Mouse (Mus musculus) MEL (cell line): Measurements from ENCODE around the gene Zfp384. TPM values are rescaled to one million over a fixed set of nuclear protein-coding genes. Genes with fewer than 3 reads are reported as not detected.

ENCODE experiments used
- DNase-seq: peaks from one replicate; pipeline ENCODE4 v3.0.0; 2011; ENCODE audit warnings: low read depth, low spot score
- H3K27ac ChIP-seq: 2 replicates; pipeline ENCODE4 v1.5.1; 2012; ENCODE audit warnings: low read depth, mild to moderate bottlenecking, control low read depth, low read length, moderate library complexity; ENCODE audit not compliant: control insufficient read depth
- H3K27me3 ChIP-seq, 2 experiments: fragments of 150-350 bp in 1 of 2; sonication (generic) in 1 of 2; 2 replicates each; pipeline ENCODE4 v1.6.1; 2012; ENCODE audit warnings: low read length in 2 of 2, mild to moderate bottlenecking in 2 of 2, improper control_type of control experiment in 1 of 2, moderate library complexity in 1 of 2; ENCODE audit not compliant: insufficient read depth in 2 of 2, control insufficient read depth in 1 of 2
- H3K36me3 ChIP-seq, 2 experiments: 2 replicates each; pipeline ENCODE4 v1.6.1; 2012 to 2014; ENCODE audit warnings: low read length in 2 of 2, improper control_type of control experiment in 1 of 2, inconsistent platforms in 1 of 2, mild to moderate bottlenecking in 1 of 2; ENCODE audit not compliant: insufficient read depth in 2 of 2, control insufficient read depth in 1 of 2
- H3K4me1 ChIP-seq, 2 experiments: fragments of 150-350 bp in 1 of 2; sonication (generic) in 1 of 2; 2 replicates each; pipeline ENCODE4 v1.6.1; 2012; ENCODE audit warnings: low read length in 2 of 2, improper control_type of control experiment in 1 of 2, mild to moderate bottlenecking in 1 of 2; ENCODE audit not compliant: insufficient read depth in 2 of 2, control insufficient read depth in 1 of 2
- H3K4me3 ChIP-seq, 2 experiments: fragments of 150-350 bp in 1 of 2; sonication (generic) in 1 of 2; 2 replicates each; pipeline ENCODE4 v1.5.1; 2012; ENCODE audit warnings: low read depth in 2 of 2, low read length in 2 of 2, mild to moderate bottlenecking in 2 of 2, moderate library complexity in 2 of 2, control low read depth in 1 of 2, improper control_type of control experiment in 1 of 2; ENCODE audit not compliant: control insufficient read depth in 1 of 2, insufficient read depth in 1 of 2
- H3K79me2 ChIP-seq: 2 replicates; pipeline ENCODE4 v1.6.1; 2012; ENCODE audit warnings: mild to moderate bottlenecking, low read length, moderate library complexity; ENCODE audit not compliant: control insufficient read depth, poor library complexity, insufficient read depth
- H3K9ac ChIP-seq: 2 replicates; pipeline ENCODE4 v1.6.1; 2012; ENCODE audit warnings: low read depth, mild to moderate bottlenecking, control low read depth, low read length, moderate library complexity; ENCODE audit not compliant: control insufficient read depth, poor library complexity, severe bottlenecking
- H3K9me3 ChIP-seq: fragments of 150-350 bp; sonication (generic); replicated peaks from 2 replicates; pipeline ENCODE4 v1.6.1; 2012; ENCODE audit warnings: mild to moderate bottlenecking, low read length, improper control_type of control experiment, moderate library complexity; ENCODE audit not compliant: insufficient read depth
- BHLHE40 ChIP-seq: IDR thresholded peaks from 2 replicates; pipeline ENCODE4 v1.6.1; 2012; ENCODE audit warnings: low read depth, mild to moderate bottlenecking, inconsistent platforms, low read length, improper control_type of control experiment, borderline replicate concordance
- CHD1 ChIP-seq: IDR thresholded peaks from 2 replicates; pipeline ENCODE4 v1.6.1; 2012; ENCODE audit warnings: low read depth, mild to moderate bottlenecking, inconsistent platforms, low read length, improper control_type of control experiment
- CTCF ChIP-seq, 3 experiments: IDR thresholded peaks in 2 of 3; conservative IDR thresholded peaks in 1 of 3; 2 replicates each; pipeline ENCODE4 v1.5.1; 2011 to 2012; ENCODE audit warnings: low read length in 3 of 3, low read depth in 2 of 3, mild to moderate bottlenecking in 2 of 3, improper control_type of control experiment in 1 of 3, inconsistent platforms in 1 of 3, mixed read lengths in 1 of 3, moderate library complexity in 1 of 3; ENCODE audit not compliant: control insufficient read depth in 1 of 3, insufficient read depth in 1 of 3, poor library complexity in 1 of 3, severe bottlenecking in 1 of 3
- E2F4 ChIP-seq: IDR thresholded peaks from 2 replicates; pipeline ENCODE4 v1.6.1; 2011; ENCODE audit warnings: low read depth, low read length, improper control_type of control experiment, borderline replicate concordance
- EP300 ChIP-seq, 2 experiments: IDR thresholded peaks; 2 replicates each; pipeline ENCODE4 v1.6.1; 2011; ENCODE audit warnings: improper control_type of control experiment in 2 of 2, low read length in 2 of 2, low read depth in 1 of 2, mild to moderate bottlenecking in 1 of 2
- ETS1 ChIP-seq: IDR thresholded peaks from 2 replicates; pipeline ENCODE4 v1.6.1; 2012; ENCODE audit warnings: low read depth, mild to moderate bottlenecking, inconsistent platforms, low read length, improper control_type of control experiment, moderate library complexity
- HCFC1 ChIP-seq: IDR thresholded peaks from 2 replicates; pipeline ENCODE4 v1.6.1; 2012; ENCODE audit warnings: low read depth, mild to moderate bottlenecking, inconsistent platforms, low read length, improper control_type of control experiment, moderate library complexity
- MAFK ChIP-seq: IDR thresholded peaks from 2 replicates; pipeline ENCODE4 v1.6.1; 2011; ENCODE audit warnings: low read depth, mild to moderate bottlenecking, low read length, improper control_type of control experiment, borderline replicate concordance
- MAX ChIP-seq: IDR thresholded peaks from 2 replicates; pipeline ENCODE4 v1.6.1; 2011; ENCODE audit warnings: low read length, improper control_type of control experiment
- MEF2A ChIP-seq: IDR thresholded peaks from 2 replicates; pipeline ENCODE4 v1.6.1; 2014; ENCODE audit warnings: low read depth, mild to moderate bottlenecking, inconsistent platforms, low read length, improper control_type of control experiment; ENCODE audit not compliant: poor library complexity, insufficient replicate concordance, severe bottlenecking; ENCODE audit errors: extremely low read depth
- NRF1 ChIP-seq: IDR thresholded peaks from 2 replicates; pipeline ENCODE4 v1.6.1; 2014; ENCODE audit warnings: low read depth, mild to moderate bottlenecking, inconsistent platforms, low read length, improper control_type of control experiment, moderate library complexity; ENCODE audit not compliant: poor library complexity, insufficient read depth, severe bottlenecking
- POLR2A ChIP-seq, 2 experiments: IDR thresholded peaks; 2 replicates each; pipeline ENCODE4 v1.6.1; 2011 to 2012; ENCODE audit warnings: low read length in 2 of 2, mild to moderate bottlenecking in 2 of 2, control low read depth in 1 of 2, improper control_type of control experiment in 1 of 2, low read depth in 1 of 2, moderate library complexity in 1 of 2; ENCODE audit not compliant: control insufficient read depth in 1 of 2, insufficient read depth in 1 of 2, poor library complexity in 1 of 2
- POLR2AphosphoS2 ChIP-seq: IDR thresholded peaks from 2 replicates; pipeline ENCODE4 v1.6.1; 2011; ENCODE audit warnings: low read length, improper control_type of control experiment
- RAD21 ChIP-seq: IDR thresholded peaks from 2 replicates; pipeline ENCODE4 v1.6.1; 2011; ENCODE audit warnings: mild to moderate bottlenecking, low read depth, low read length, improper control_type of control experiment
- SMC3 ChIP-seq: IDR thresholded peaks from 2 replicates; pipeline ENCODE4 v1.6.1; 2011; ENCODE audit warnings: low read depth, low read length, improper control_type of control experiment
- TCF12 ChIP-seq: IDR thresholded peaks from 2 replicates; pipeline ENCODE4 v1.6.1; 2014; ENCODE audit warnings: low read depth, mild to moderate bottlenecking, inconsistent platforms, low read length, improper control_type of control experiment, moderate library complexity
- USF2 ChIP-seq, 2 experiments: IDR thresholded peaks; 2 replicates each; pipeline ENCODE4 v1.6.1; 2011 to 2012; ENCODE audit warnings: improper control_type of control experiment in 2 of 2, low read length in 2 of 2, borderline replicate concordance in 1 of 2, inconsistent platforms in 1 of 2, low read depth in 1 of 2, mild to moderate bottlenecking in 1 of 2; ENCODE audit not compliant: insufficient read depth in 1 of 2
- ZMIZ1 ChIP-seq: IDR thresholded peaks from 2 replicates; pipeline ENCODE4 v1.6.1; 2012; ENCODE audit warnings: low read depth, mild to moderate bottlenecking, inconsistent platforms, low read length, improper control_type of control experiment, moderate library complexity
- ZNF384 ChIP-seq: IDR thresholded peaks from 2 replicates; pipeline ENCODE4 v1.6.1; 2012; ENCODE audit warnings: low read depth, mild to moderate bottlenecking, inconsistent platforms, low read length, improper control_type of control experiment
- polyA plus RNA-seq, 2 experiments: library from polyadenylated mRNA; stranded (reverse) in 1 of 2; unstranded in 1 of 2; fragments of >175 nt in 1 of 2; fragments of >200 nt in 1 of 2; gene quantifications; 2 replicates each; pipeline versions ENCODE4 v1.2.1 to v1.2.4; 2012; ENCODE audit warnings: low replicate concordance in 2 of 2, low read depth in 1 of 2; ENCODE audit not compliant: insufficient read length in 2 of 2, insufficient read depth in 1 of 2, missing spikeins in 1 of 2
- total RNA-seq: library from RNA; depleted of rRNA; stranded (reverse); fragments of 300-350 nt; gene quantifications from 2 replicates; pipeline ENCODE4 v1.2.3, GENCODE M21; 2012

Gene Zfp384
- total and polyA plus RNA-seq, 3 experiments: 19.5 to 57.4 TPM; not detected in 1

DNA sequence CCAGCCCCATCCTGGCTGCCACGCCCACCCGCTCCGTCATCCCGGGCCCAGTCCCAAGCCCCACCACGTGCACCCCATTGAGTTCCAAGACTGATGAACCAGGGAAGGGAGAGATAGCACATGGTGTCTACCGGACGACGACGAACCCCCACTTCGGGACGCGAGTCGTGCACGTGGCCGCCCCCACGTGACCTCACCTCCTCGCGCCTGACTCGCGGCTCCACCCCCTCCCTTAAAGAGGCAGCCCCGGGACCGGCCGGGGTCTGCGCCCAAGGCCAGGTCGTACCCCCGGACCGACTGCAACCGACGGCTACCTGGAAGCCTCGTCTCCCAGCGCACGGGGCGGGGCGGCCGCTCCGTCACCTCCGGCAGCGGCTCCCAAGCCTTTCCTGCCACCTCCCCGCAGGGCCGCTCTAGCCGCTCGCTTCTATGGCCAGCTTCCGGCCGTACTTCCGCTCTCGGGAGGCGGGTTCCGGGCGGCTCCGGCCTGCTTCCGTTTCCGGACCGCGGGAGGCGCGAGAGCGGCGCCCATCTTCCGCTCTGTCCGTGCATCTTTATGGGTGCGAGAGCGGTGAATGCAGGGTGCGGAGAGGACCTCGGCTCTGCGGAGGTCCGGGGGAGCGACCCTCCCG is 43.7 kb upstream of the Zfp384 start, which contains the start of gene Cops7a (continued):
- peak; percentile 96 for TF ChIP-seq HCFC1
- TF ChIP-seq USF2 (IDR thresholded peaks at IDR 0.05; ENCODE audit: borderline replicate concordance in 1 of 2, insufficient read depth in 1 of 2, low read depth in 1 of 2, low read length in 2 of 2): peak in 1 of 2 experiments; percentile 90; a peak in 2 of 4 replicates
- TF ChIP-seq ZNF384: no peak
- peak; percentile 23 for TF ChIP-seq ETS1
- TF ChIP-seq POLR2AphosphoS2: peak; percentile 96
- peak; percentile 57 to 90 for TF ChIP-seq POLR2A (IDR thresholded peaks at IDR 0.05; ENCODE audit: control insufficient read depth in 1 of 2, insufficient read depth in 1 of 2, low read depth in 1 of 2, low read length in 2 of 2, poor library complexity in 1 of 2)
- TF ChIP-seq RAD21: no peak
- no peak for TF ChIP-seq EP300 (IDR thresholded peaks at IDR 0.05; ENCODE audit: low read depth in 1 of 2, low read length in 2 of 2)
- peak; percentile 72; the same call in 1 of the 2 replicates for TF ChIP-seq BHLHE40
- 0 out of 2 replicates have a peak, but pooled peaks have one; percentile 47 for TF ChIP-seq MEF2A
- TF ChIP-seq E2F4: no peak
- TF ChIP-seq MAFK: no peak
- TF ChIP-seq MAX: peak; percentile 100
- TF ChIP-seq ZMIZ1: peak; percentile 25
- peak; percentile 58; the same call in 1 of the 2 replicates for TF ChIP-seq TCF12
- TF ChIP-seq CTCF (IDR thresholded peaks at IDR 0.05 in 2 of 3, conservative IDR thresholded peaks at IDR 0.05 in 1 of 3; ENCODE audit: control insufficient read depth in 1 of 3, insufficient read depth in 1 of 3, low read depth in 2 of 3, low read length in 3 of 3, poor library complexity in 1 of 3, severe bottlenecking in 1 of 3): no peak
- TF ChIP-seq SMC3: no peak
- no peak for TF ChIP-seq NRF1

DNA sequence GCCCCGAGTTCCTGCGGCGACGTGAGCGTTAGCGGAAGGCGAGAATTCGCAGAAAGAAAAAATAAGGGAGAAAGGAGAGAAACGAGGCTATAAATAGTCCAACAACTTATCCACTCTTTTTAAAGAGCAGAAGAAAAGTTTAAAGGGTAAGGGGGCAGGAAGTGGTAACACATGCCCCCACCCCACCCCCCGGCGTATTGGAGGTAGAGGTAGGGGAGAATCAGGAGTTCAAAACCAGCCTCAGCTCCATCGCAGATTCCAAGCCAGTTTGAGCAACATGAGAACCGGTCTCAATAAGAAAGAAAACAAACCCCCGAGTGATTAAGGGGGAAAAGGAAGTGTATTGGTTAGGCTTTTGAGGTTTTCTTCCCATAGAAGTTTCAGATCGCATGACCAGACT is 43.2 kb upstream of the Zfp384 start:
- Histone ChIP-seq H3K27me3 (no peaks in the 10 kb centered on the region), H3K9me3 (no peaks in the 10 kb centered on the region), H3K27ac (peak overlapping the region; percentile 94), H3K4me1 (peaks cover 0 to 12% of the 10 kb centered on the region in 2 experiments; a peak in 3 of 4 replicates), H3K4me3 (peak overlapping the region; percentile 75 to 92), H3K79me2 (peaks cover 16% of the 10 kb centered on the region), H3K36me3 (peaks cover 1 to 18% of the 10 kb centered on the region in 2 experiments; a peak in 2 of 4 replicates), H3K9ac (peak overlapping the region; percentile 99)
- TF ChIP-seq CHD1 (peak; percentile 96), NRF1 (no peak)
- DNase-seq: peak; percentile 61
